7 mouse cellular contexts compared by ENCODE assay signal in the genomic region with DNA sequence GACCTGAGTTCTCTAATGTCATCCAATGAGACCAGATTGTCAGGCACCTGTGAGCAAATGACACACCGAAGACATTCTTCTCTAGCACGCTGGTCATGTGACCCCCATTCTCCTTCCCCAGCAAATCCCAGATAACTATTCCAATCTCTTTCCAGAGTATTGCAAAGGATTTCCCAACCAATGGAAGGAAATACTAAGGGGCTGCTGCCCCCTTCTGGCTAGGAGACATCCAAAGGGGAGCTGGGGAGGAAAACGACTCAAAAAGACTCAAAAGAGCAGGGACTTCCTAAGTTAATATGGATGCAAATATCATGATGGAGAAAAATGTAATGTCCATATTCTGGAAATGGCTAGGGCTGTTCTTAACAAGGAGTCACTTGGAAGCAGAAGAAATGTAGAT.
DNase-seq lines count a peak whose midpoint lies in the region; ATAC-seq and TF ChIP-seq lines count a peak whose summit lies in the region.

No protein-coding gene starts in this region.

- no peak for ATAC-seq in kidney, embryonic 14.5 days (ENCODE audit: low FRiP score, low TSS enrichment)

- TF ChIP-seq POLR2A in kidney, adult 2 months (IDR thresholded peaks at IDR 0.05; ENCODE audit: low read depth, low read length), result no peak
- no peak for TF ChIP-seq POLR2A in CH12.LX (IDR thresholded peaks at IDR 0.05; ENCODE audit: low read depth, low read length)

- peak; percentile 46 for DNase-seq in kidney, adult 2 months
- no peak for DNase-seq in CH12.LX (ENCODE audit: extremely low read depth)
- DNase-seq in NIH3T3 (ENCODE audit: low read depth), result peak; percentile 77
- DNase-seq in embryo, embryonic 11.5 days (ENCODE audit: low read depth, low spot score), result peak; percentile 13
- DNase-seq in retina, postnatal 1 day, result peak; percentile 59
- no peak for DNase-seq in thymus, postnatal 0 days (ENCODE audit: low spot score)

- TF ChIP-seq RAD21 in CH12.LX (IDR thresholded peaks at IDR 0.05; ENCODE audit: low read depth, low read length), result peak; percentile 33

- 20% methylated on average over 3 of the region's 3 CpGs for WGBS in kidney, adult 2 months
- WGBS in kidney, embryonic 14.5 days, result 29% methylated on average over 3 of the region's 3 CpGs

- no peak for TF ChIP-seq EP300 in CH12.LX (IDR thresholded peaks at IDR 0.05; ENCODE audit: low read length)

- dilution Hi-C loops in CH12.LX (cut with MboI; ENCODE audit: extremely low pct_ligation_motif_present, extremely low pct_unique_long_range_greater_than_20kb, low sequenced_read_pairs), result no loop called here

- H3K4me1 ChIP-seq in kidney, adult 2 months (ENCODE audit: control insufficient read depth, insufficient read depth, low read length), result no peaks in the 10 kb centered on the region
- H3K4me1 ChIP-seq in kidney, embryonic 14.5 days (ENCODE audit: control insufficient read depth, insufficient read depth, low read length), result peaks cover 4% of the 10 kb centered on the region; the same call in 1 of the 2 replicates
- no peaks in the 10 kb centered on the region for H3K4me1 ChIP-seq in CH12.LX (ENCODE audit: control insufficient read depth in 1 of 2, insufficient read depth in 2 of 2)

- in situ Hi-C loops in CH12.LX (cut with MboI; ENCODE audit: low pct_ligation_motif_present, low pct_unique_long_range_greater_than_20kb, low sequenced_read_pairs), result no loop called here

- H3K4me2 ChIP-seq in kidney, embryonic 14.5 days (replicated peaks; ENCODE audit: low read depth, low read length), result no peak overlapping the region
- no peak overlapping the region for H3K4me2 ChIP-seq in CH12.LX (ENCODE audit: insufficient read depth, low read depth, poor library complexity, severe bottlenecking)

- no peaks in the 10 kb centered on the region for H3K9me3 ChIP-seq in kidney, embryonic 14.5 days (ENCODE audit: control insufficient read depth, low read length)
- H3K9me3 ChIP-seq in CH12.LX (replicated peaks; ENCODE audit: low read length), result no peaks in the 10 kb centered on the region

- H3K36me3 ChIP-seq in kidney, adult 2 months (ENCODE audit: control insufficient read depth, insufficient read depth, low read length), result no peaks in the 10 kb centered on the region
- H3K36me3 ChIP-seq in kidney, embryonic 14.5 days (ENCODE audit: control insufficient read depth, insufficient read depth, low read length), result no peaks in the 10 kb centered on the region
- H3K36me3 ChIP-seq in CH12.LX (replicated peaks in 1 of 2; ENCODE audit: control insufficient read depth in 1 of 2, insufficient read depth in 1 of 2, low read length in 1 of 2), result no peaks in the 10 kb centered on the region

- H3K4me3 ChIP-seq in kidney, adult 2 months (ENCODE audit: insufficient read depth, low read depth, low read length), result no peak overlapping the region
- H3K4me3 ChIP-seq in kidney, embryonic 14.5 days (ENCODE audit: low read length), result no peak overlapping the region
- no peak overlapping the region for H3K4me3 ChIP-seq in CH12.LX (replicated peaks in 1 of 3; ENCODE audit: low read depth in 2 of 3, low read length in 2 of 3, poor library complexity in 1 of 3)

- TF ChIP-seq CTCF in kidney, adult 2 months (conservative IDR thresholded peaks at IDR 0.05; ENCODE audit: insufficient read depth, insufficient read length, low read depth, low read length), result peak; percentile 42; the same call in 1 of the 2 replicates
- peak in 1 of 2 experiments; percentile 54; a peak in 2 of 4 replicates for TF ChIP-seq CTCF in CH12.LX (conservative IDR thresholded peaks at IDR 0.05 in 1 of 2, IDR thresholded peaks at IDR 0.05 in 1 of 2; ENCODE audit: low read depth in 2 of 2, low read length in 2 of 2)

- H3K79me2 ChIP-seq in CH12.LX (replicated peaks; ENCODE audit: control insufficient read depth, extremely low read depth, insufficient read depth, poor library complexity, severe bottlenecking), result no peaks in the 10 kb centered on the region

- no peaks in the 10 kb centered on the region for H3K27me3 ChIP-seq in kidney, adult 2 months (replicated peaks; ENCODE audit: control insufficient read depth, insufficient read depth, low read length)
- H3K27me3 ChIP-seq in kidney, embryonic 14.5 days (ENCODE audit: control insufficient read depth, insufficient read depth, low read length), result no peaks in the 10 kb centered on the region; the same call in 1 of the 2 replicates
- no peaks in the 10 kb centered on the region for H3K27me3 ChIP-seq in CH12.LX (replicated peaks)

- no peak overlapping the region for H3K9ac ChIP-seq in kidney, embryonic 14.5 days (ENCODE audit: low read depth, low read length)
- no peak overlapping the region for H3K9ac ChIP-seq in CH12.LX (ENCODE audit: insufficient read depth, low read depth)

- no peak overlapping the region for H3K27ac ChIP-seq in kidney, adult 2 months (ENCODE audit: insufficient read depth, low read depth, low read length)
- no peak overlapping the region for H3K27ac ChIP-seq in kidney, embryonic 14.5 days (ENCODE audit: low read depth, low read length)
- no peak overlapping the region for H3K27ac ChIP-seq in CH12.LX (ENCODE audit: insufficient read depth, low read depth)

TF ChIP-seq in CH12.LX, 34 proteins besides CTCF, POLR2A, EP300 and RAD21:
- no peak for TF ChIP-seq NRF1 (IDR thresholded peaks at IDR 0.05; ENCODE audit: low read depth, low read length)
- TF ChIP-seq SMC3 (IDR thresholded peaks at IDR 0.05; ENCODE audit: low read depth, low read length), result peak; percentile 24; the same call in 1 of the 2 replicates

Comparison
In these comparisons a context has a peak if more than half of its experiments do, and no peak if none do; other contexts are left out.
1. DNase-seq: peak in kidney, adult 2 months (single experiment), NIH3T3 (single experiment), embryo, embryonic 11.5 days (single experiment) and retina, postnatal 1 day (single experiment); none in CH12.LX (single experiment) and thymus, postnatal 0 days (single experiment).